Mouse (Mus musculus): Measurements from ENCODE around the gene 4930519P11Rik.

DNA sequence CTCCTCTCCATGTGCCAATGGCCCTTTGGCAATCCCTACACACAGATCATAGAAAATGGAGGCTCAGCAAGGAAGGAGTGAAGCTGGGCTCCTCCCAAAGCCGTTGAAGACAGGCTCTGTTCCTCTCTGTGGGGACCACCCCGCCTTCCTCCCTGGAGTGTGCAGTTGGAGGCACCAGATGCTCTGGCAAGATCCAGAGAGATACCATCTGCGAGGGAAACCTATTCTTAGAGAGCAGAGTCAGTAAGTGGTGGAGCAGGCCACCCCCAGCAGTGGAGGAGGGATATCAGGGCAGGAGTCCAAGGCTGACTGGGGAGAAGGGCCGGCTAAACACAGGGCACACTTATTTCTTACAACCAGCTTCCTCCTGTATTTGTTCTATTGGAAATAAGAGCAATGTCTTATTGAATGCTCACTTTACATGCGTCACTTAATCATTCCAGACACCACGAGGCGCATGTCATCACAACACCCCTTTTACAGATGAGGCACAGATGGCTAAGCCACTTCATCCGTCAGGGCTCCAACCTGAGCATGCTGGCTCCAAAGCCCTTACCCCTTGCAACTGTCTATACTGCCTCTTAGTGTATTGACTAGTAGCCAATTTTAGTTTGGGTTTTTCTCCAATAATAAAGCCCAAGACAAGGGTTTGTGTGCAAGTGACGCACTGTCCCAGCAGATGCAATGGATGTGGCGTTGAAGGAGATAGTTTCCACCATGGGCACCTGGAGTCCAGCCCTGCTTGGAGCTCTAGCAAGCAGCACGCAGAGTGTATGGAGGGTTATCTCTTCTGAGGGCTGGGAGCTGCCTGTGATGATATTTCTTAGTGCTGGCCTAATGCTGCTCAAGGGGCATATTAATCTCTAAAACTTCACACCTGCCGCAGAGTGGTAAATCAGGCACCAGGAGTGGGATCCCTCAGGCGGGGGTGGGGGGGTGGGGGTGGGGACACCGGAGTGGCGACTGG is 29.0 kb downstream of the 4930519P11Rik start:
- TF ChIP-seq POLR2A (IDR thresholded peaks at IDR 0.05; ENCODE audit: extremely low read depth, insufficient read depth, low read length), result no peak
- TF ChIP-seq CTCF (IDR thresholded peaks at IDR 0.05; ENCODE audit: low read depth, low read length), result no peak
